In genomic region chr16:42675031-42675430, GRCm38 (mm10) we compare ENCODE assay signal across 9 mouse cellular contexts.
"Had no signal": no experiment of that assay in that cellular context is flagged by ENCODE, and none has a peak within 500 bp of the region (broad histone marks: within the 10 kb centered on the region; RNA-seq: fewer than 3 reads in every experiment).

No protein-coding gene starts in this region.

- DNase-seq: kidney, adult 8-10 months; kidney, postnatal 25 days; lung, adult 2 months; lung, postnatal 36 days; thymus, adult 2 months; thymus, postnatal 25 days had no signal

- ATAC-seq: intestine, postnatal 0 days; lung, postnatal 0 days; midbrain, embryonic 13.5 days had no signal
